Mouse (Mus musculus) spleen, adult 2 months (tissue): Measurements from ENCODE around the gene Olfr653.

Experiments used
- CTCF ChIP-seq: fragments of 200-500 bp; IDR thresholded peaks from 2 replicates; pipeline ENCODE4 v1.5.1; 2011; ENCODE audit warnings: mild to moderate bottlenecking, inconsistent platforms; ENCODE audit not compliant: insufficient read depth, insufficient read length, insufficient replicate concordance; ENCODE audit errors: extremely low read depth
- POLR2A ChIP-seq: fragments of 200-500 bp; IDR thresholded peaks from 2 replicates; pipeline ENCODE4 v1.6.1; 2011; ENCODE audit warnings: low read depth, low read length, inconsistent platforms

GRCm38 (mm10) chr7:104601679-104602078, 24.6 kb downstream of the Olfr653 start, which contains the start of gene Olfr655:
- no peak for TF ChIP-seq CTCF
- no peak for TF ChIP-seq POLR2A
